Comparison of ENCODE assay signal across 12 mouse cellular contexts in the genomic region with DNA sequence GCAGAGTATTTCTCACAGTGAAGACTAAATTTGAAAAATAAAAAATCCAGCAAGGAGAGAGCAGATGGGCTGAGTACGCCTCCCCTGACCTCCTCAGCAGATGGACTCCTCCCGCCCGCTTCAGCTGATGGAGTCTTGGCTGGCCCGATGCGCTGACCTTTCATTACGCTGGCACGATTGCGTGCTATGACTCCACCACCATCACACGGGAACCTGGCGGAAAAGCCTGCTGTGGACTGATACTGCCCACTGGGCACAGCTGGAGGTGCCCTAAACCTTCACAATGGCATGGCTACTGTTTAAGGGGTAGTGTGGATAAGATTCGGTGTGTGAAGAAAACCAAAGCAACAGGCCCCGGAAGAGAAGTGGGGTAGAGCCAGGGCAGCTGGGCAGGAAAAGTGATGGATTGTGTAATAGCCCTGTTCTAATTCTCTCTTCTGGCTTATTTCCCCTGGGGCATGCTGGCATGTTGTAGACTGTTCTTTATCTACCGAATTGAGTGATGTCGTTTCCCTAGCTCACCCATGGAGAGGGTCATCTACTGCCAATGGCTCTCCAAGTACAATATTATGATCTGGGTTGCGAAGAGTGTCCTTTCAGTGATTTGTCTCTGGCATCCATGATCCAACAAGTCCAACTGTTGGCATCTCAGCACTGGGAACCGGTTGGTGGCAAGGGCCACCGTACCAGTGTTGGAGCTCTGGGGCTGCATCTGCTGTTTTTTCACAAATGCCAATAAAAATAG. TPM values are rescaled to one million over a fixed set of nuclear protein-coding genes. Genes with fewer than 3 reads are reported as not detected.
DNase-seq lines count a peak whose midpoint lies in the region; ATAC-seq and TF ChIP-seq lines count a peak whose summit lies in the region.
"Had no signal": no experiment of that assay in that cellular context is flagged by ENCODE, and none has a peak within 500 bp of the region (broad histone marks: within the 10 kb centered on the region; RNA-seq: fewer than 3 reads in every experiment).

No protein-coding gene starts in this region.

- H3K4me2 ChIP-seq in hindbrain, embryonic 16.5 days (ENCODE audit: low read length): no peak overlapping the region
- H3K4me2 ChIP-seq in hindbrain, embryonic 11.5 days (replicated peaks; ENCODE audit: low read depth, low read length): no peak overlapping the region
- H3K4me2 ChIP-seq in stomach, postnatal 0 days (replicated peaks; ENCODE audit: low read depth): no peak overlapping the region
- H3K4me2 ChIP-seq: embryonic facial prominence, embryonic 13.5 days had no signal

- 76% methylated on average over 17 of the region's 17 CpGs for WGBS in hindbrain, embryonic 16.5 days
- 89% methylated on average over 17 of the region's 17 CpGs for WGBS in hindbrain, embryonic 11.5 days
- WGBS in bone marrow, adult 2 months: 68% methylated on average over 17 of the region's 17 CpGs
- 93% methylated on average over 17 of the region's 17 CpGs for WGBS in stomach, postnatal 0 days

- no peaks in the 10 kb centered on the region for H3K27me3 ChIP-seq in hindbrain, embryonic 16.5 days (replicated peaks; ENCODE audit: control insufficient read depth, insufficient read depth, low read length)
- no peaks in the 10 kb centered on the region for H3K27me3 ChIP-seq in hindbrain, embryonic 11.5 days (ENCODE audit: control insufficient read depth, insufficient read depth, low read length)
- H3K27me3 ChIP-seq in stomach, postnatal 0 days (ENCODE audit: control insufficient read depth, insufficient read depth, low read length): no peaks in the 10 kb centered on the region
- H3K27me3 ChIP-seq: embryonic facial prominence, embryonic 13.5 days had no signal

- no peak for TF ChIP-seq POLR2A in bone marrow, adult 2 months (IDR thresholded peaks at IDR 0.05; ENCODE audit: borderline replicate concordance, control insufficient read depth, low read depth, low read length)

- H3K9ac ChIP-seq in hindbrain, embryonic 16.5 days (ENCODE audit: low read depth, low read length): no peak overlapping the region
- H3K9ac ChIP-seq in hindbrain, embryonic 11.5 days (ENCODE audit: low read depth, low read length): no peak overlapping the region
- no peak overlapping the region for H3K9ac ChIP-seq in stomach, postnatal 0 days (ENCODE audit: low read length)
- H3K9ac ChIP-seq: embryonic facial prominence, embryonic 13.5 days had no signal

- H3K27ac ChIP-seq in hindbrain, embryonic 16.5 days (ENCODE audit: low read depth, low read length): no peak overlapping the region
- H3K27ac ChIP-seq in hindbrain, embryonic 11.5 days (ENCODE audit: low read depth, low read length): no peak overlapping the region
- H3K27ac ChIP-seq in bone marrow, adult 2 months (ENCODE audit: control insufficient read depth, insufficient read depth, low read depth, low read length, poor library complexity): peak overlapping the region; percentile 19; the same call in 1 of the 2 replicates
- H3K27ac ChIP-seq in stomach, postnatal 0 days (replicated peaks): no peak overlapping the region
- H3K27ac ChIP-seq: embryonic facial prominence, embryonic 13.5 days had no signal

- no peak for TF ChIP-seq CTCF in bone marrow, adult 2 months (IDR thresholded peaks at IDR 0.05; ENCODE audit: control insufficient read depth, insufficient read depth, low read length)
- TF ChIP-seq CTCF in stomach, postnatal 0 days (IDR thresholded peaks at IDR 0.05; ENCODE audit: low read depth): no peak

- DNase-seq in hindbrain, embryonic 11.5 days (ENCODE audit: low spot score): no peak
- DNase-seq in cerebellum, adult 9-11 months: peak; percentile 89
- DNase-seq in layer of hippocampus, postnatal 10 days (ENCODE audit: low spot score in 2 of 2): peak; percentile 39 to 52
- no peak for DNase-seq in spleen, postnatal 36 days (ENCODE audit: low spot score in 2 of 2)
- DNase-seq in stomach, postnatal 0 days (ENCODE audit: low spot score): no peak
- DNase-seq: kidney, adult 18-20 months; kidney, postnatal 36 days had no signal

- no peak for TF ChIP-seq EP300 in stomach, postnatal 0 days (optimal IDR thresholded peaks at IDR 0.05)

- no peak overlapping the region for H3K4me3 ChIP-seq in hindbrain, embryonic 16.5 days (ENCODE audit: low read length)
- H3K4me3 ChIP-seq in hindbrain, embryonic 11.5 days (ENCODE audit: low read depth, low read length): no peak overlapping the region
- no peak overlapping the region for H3K4me3 ChIP-seq in bone marrow, adult 2 months (replicated peaks; ENCODE audit: control insufficient read depth, low read depth, low read length)
- H3K4me3 ChIP-seq in stomach, postnatal 0 days (ENCODE audit: low read depth, low read length): no peak overlapping the region
- H3K4me3 ChIP-seq: embryonic facial prominence, embryonic 13.5 days; myocyte had no signal

- peaks cover 3% of the 10 kb centered on the region; the same call in 1 of the 2 replicates for H3K36me3 ChIP-seq in hindbrain, embryonic 16.5 days (ENCODE audit: control insufficient read depth, insufficient read depth, low read length)
- H3K36me3 ChIP-seq in hindbrain, embryonic 11.5 days (ENCODE audit: control insufficient read depth, insufficient read depth, low read length): no peaks in the 10 kb centered on the region
- peaks cover 6% of the 10 kb centered on the region; the same call in 1 of the 2 replicates for H3K36me3 ChIP-seq in stomach, postnatal 0 days (ENCODE audit: control insufficient read depth, insufficient read depth, low read length)

- peak; percentile 74 for ATAC-seq in hindbrain, embryonic 16.5 days
- ATAC-seq in hindbrain, embryonic 11.5 days (ENCODE audit: low FRiP score): no peak
- no peak for ATAC-seq in erythroid progenitor cell, adult 5-6 weeks (replicated peaks; ENCODE audit: low FRiP score, poor library complexity, severe bottlenecking)
- ATAC-seq in stomach, postnatal 0 days (ENCODE audit: low FRiP score, low TSS enrichment): no peak

- H3K9me3 ChIP-seq in hindbrain, embryonic 16.5 days (ENCODE audit: control insufficient read depth, low read length): no peaks in the 10 kb centered on the region
- no peaks in the 10 kb centered on the region for H3K9me3 ChIP-seq in hindbrain, embryonic 11.5 days (ENCODE audit: control insufficient read depth, low read length)
- no peaks in the 10 kb centered on the region for H3K9me3 ChIP-seq in stomach, postnatal 0 days (ENCODE audit: control insufficient read depth, low read length)
- H3K9me3 ChIP-seq: embryonic facial prominence, embryonic 13.5 days had no signal

- no peaks in the 10 kb centered on the region for H3K4me1 ChIP-seq in hindbrain, embryonic 16.5 days (ENCODE audit: control insufficient read depth, insufficient read depth, low read depth, low read length)
- no peaks in the 10 kb centered on the region for H3K4me1 ChIP-seq in hindbrain, embryonic 11.5 days (replicated peaks; ENCODE audit: control insufficient read depth, insufficient read depth, low read length)
- H3K4me1 ChIP-seq in bone marrow, adult 2 months (ENCODE audit: control insufficient read depth, insufficient read depth, low read length): peaks cover 14% of the 10 kb centered on the region
- H3K4me1 ChIP-seq in stomach, postnatal 0 days (replicated peaks; ENCODE audit: control insufficient read depth, insufficient read depth): no peaks in the 10 kb centered on the region
- H3K4me1 ChIP-seq: embryonic facial prominence, embryonic 13.5 days had no signal

RNA-seq across cellular contexts. Expression of a gene that starts 35.4 kb away (rescaled TPM):
- 0.15 and 0.51 TPM in 2 replicates for polyA plus RNA-seq in hindbrain, embryonic 16.5 days (2015; fragmentation: Nextera tagmentation; extraction: Ambion mirVana)
- polyA plus RNA-seq in hindbrain, embryonic 11.5 days (2014; fragmentation: Nextera tagmentation; extraction: Ambion mirVana): 0.18 TPM in 1 of 2 replicates, not detected in the other
- 41.3 and 96.3 TPM in 2 replicates for polyA plus RNA-seq in bone marrow, adult 2 months (2011; ENCODE audit: insufficient read depth, insufficient read length, low replicate concordance, missing spikeins)
- not detected for total RNA-seq in layer of hippocampus, postnatal 10 days (2021)
- 5.0 and 6.3 TPM in 2 replicates for total RNA-seq in erythroid progenitor cell, adult 5-6 weeks (2015; ENCODE audit: low replicate concordance)
- total RNA-seq in erythroid progenitor cell, adult 5-6 weeks (2017; ENCODE audit: low replicate concordance): 2.7 and 3.0 TPM in 2 replicates
- polyA plus RNA-seq in stomach, postnatal 0 days (2015; fragmentation: Nextera tagmentation; extraction: Ambion mirVana): 0.13 and 0.36 TPM in 2 replicates
- polyA plus RNA-seq: myocyte had no signal

Comparison
In these comparisons a context has a peak if more than half of its experiments do, and no peak if none do; other contexts are left out.
1. DNase-seq: peak in cerebellum, adult 9-11 months (single experiment) and layer of hippocampus, postnatal 10 days (2 of 2); none in hindbrain, embryonic 11.5 days (single experiment), spleen, postnatal 36 days (0 of 2) and stomach, postnatal 0 days (single experiment).
2. RNA of a gene that starts 35.4 kb away (polyA plus RNA-seq): 41.3 to 96.3 TPM in bone marrow, adult 2 months; 0.15 to 0.51 TPM in hindbrain, embryonic 16.5 days, 0.13 to 0.36 TPM in stomach, postnatal 0 days and 0.18 TPM in hindbrain, embryonic 11.5 days; every median in the first group is over 10 times any median in the second.